Mouse (Mus musculus): ENCODE data around the gene Map7d2. TPM values are rescaled to one million over a fixed set of nuclear protein-coding genes. Genes with fewer than 3 reads are reported as not detected.
"Not testable (repeated sequence)": the region's sequence is repeated elsewhere in the genome, so short reads cannot be mapped to it uniquely, and the experiment has no call there.

Map7d2 gene
- polyA plus RNA-seq, 1 experiment from 2014 or later, result 1.4 TPM

- ATAC-seq (ENCODE audit: low FRiP score, low TSS enrichment), result no peak
- H3K27me3 ChIP-seq (ENCODE audit: control insufficient read depth, insufficient read depth, low read length), result no peaks in the 10 kb centered on the region
- H3K9me3 ChIP-seq (ENCODE audit: control insufficient read depth, low read length), result no peaks in the 10 kb centered on the region
- no peak for TF ChIP-seq CTCF (IDR thresholded peaks at IDR 0.05; ENCODE audit: low read depth)
- no peak for TF ChIP-seq EP300 (optimal IDR thresholded peaks at IDR 0.05)
- no peak for DNase-seq (ENCODE audit: low spot score)
- WGBS, result 95% methylated on average over 1 of the region's 1 CpGs
- H3K4me1 ChIP-seq (replicated peaks; ENCODE audit: control insufficient read depth, insufficient read depth), result no peaks in the 10 kb centered on the region
- H3K4me3 ChIP-seq (ENCODE audit: low read depth, low read length), result no peak overlapping the region
- no peak overlapping the region for H3K27ac ChIP-seq (replicated peaks)
- H3K36me3 ChIP-seq (ENCODE audit: control insufficient read depth, insufficient read depth, low read length), result no peaks in the 10 kb centered on the region
- no peak overlapping the region for H3K9ac ChIP-seq (ENCODE audit: low read length)
- H3K4me2 ChIP-seq (replicated peaks; ENCODE audit: low read depth), result no peak overlapping the region
Observed at GRCm38 (mm10) chrX:159447133-159447532, 32.8 kb downstream of the Map7d2 start.

GRCm38 (mm10) chrX:159459006-159459654 is 44.8 kb downstream of the Map7d2 start:
- no peaks in the 10 kb centered on the region for H3K36me3 ChIP-seq (ENCODE audit: control insufficient read depth, insufficient read depth, low read length)
- WGBS, result 72% methylated on average over 7 of the region's 7 CpGs
- DNase-seq (ENCODE audit: low spot score), result no peak

GRCm38 (mm10) chrX:159474799-159475198 is 60.4 kb downstream of the Map7d2 start:
- WGBS, result 77% methylated on average over 1 of the region's 1 CpGs
- H3K27me3 ChIP-seq (ENCODE audit: control insufficient read depth, insufficient read depth, low read length), result no peaks in the 10 kb centered on the region
- H3K4me1 ChIP-seq (replicated peaks; ENCODE audit: control insufficient read depth, insufficient read depth), result no peaks in the 10 kb centered on the region
- H3K4me2 ChIP-seq (replicated peaks; ENCODE audit: low read depth), result no peak overlapping the region
- ATAC-seq (ENCODE audit: low FRiP score, low TSS enrichment) (no peak), DNase-seq (ENCODE audit: low spot score) (no peak)
- H3K27ac ChIP-seq (replicated peaks), result no peak overlapping the region
- H3K9ac ChIP-seq (ENCODE audit: low read length), result no peak overlapping the region
- H3K4me3 ChIP-seq (ENCODE audit: low read depth, low read length), result no peak overlapping the region
- no peaks in the 10 kb centered on the region for H3K9me3 ChIP-seq (ENCODE audit: control insufficient read depth, low read length)
- no peaks in the 10 kb centered on the region for H3K36me3 ChIP-seq (ENCODE audit: control insufficient read depth, insufficient read depth, low read length)
- no peak for TF ChIP-seq EP300 (optimal IDR thresholded peaks at IDR 0.05)
- no peak for TF ChIP-seq CTCF (IDR thresholded peaks at IDR 0.05; ENCODE audit: low read depth)

More at GRCm38 (mm10) chrX:159459006-159459654, 44.8 kb downstream of the Map7d2 start:
- Histone ChIP-seq H3K4me1 (replicated peaks; ENCODE audit: control insufficient read depth, insufficient read depth) (no peaks in the 10 kb centered on the region), H3K27me3 (ENCODE audit: control insufficient read depth, insufficient read depth, low read length) (no peaks in the 10 kb centered on the region), H3K9ac (ENCODE audit: low read length) (no peak overlapping the region), H3K9me3 (ENCODE audit: control insufficient read depth, low read length) (no peaks in the 10 kb centered on the region), H3K4me2 (replicated peaks; ENCODE audit: low read depth) (no peak overlapping the region), H3K4me3 (ENCODE audit: low read depth, low read length) (no peak overlapping the region), H3K27ac (replicated peaks) (no peak overlapping the region)
- TF ChIP-seq CTCF (IDR thresholded peaks at IDR 0.05; ENCODE audit: low read depth) (no peak), EP300 (optimal IDR thresholded peaks at IDR 0.05) (no peak)
- no peak for ATAC-seq (ENCODE audit: low FRiP score, low TSS enrichment)

- not testable (repeated sequence) for H3K27me3 ChIP-seq (ENCODE audit: control insufficient read depth, insufficient read depth, low read length); ATAC-seq (ENCODE audit: low FRiP score, low TSS enrichment); H3K36me3 ChIP-seq (ENCODE audit: control insufficient read depth, insufficient read depth, low read length); H3K9me3 ChIP-seq (ENCODE audit: control insufficient read depth, low read length); H3K4me1 ChIP-seq (replicated peaks; ENCODE audit: control insufficient read depth, insufficient read depth); H3K4me2 ChIP-seq (replicated peaks; ENCODE audit: low read depth); DNase-seq (ENCODE audit: low spot score); H3K9ac ChIP-seq (ENCODE audit: low read length); H3K27ac ChIP-seq (replicated peaks); H3K4me3 ChIP-seq (ENCODE audit: low read depth, low read length)
- 78% methylated on average over 4 of the region's 4 CpGs for WGBS
Observed at GRCm38 (mm10) chrX:159478243-159478940, 64.0 kb downstream of the Map7d2 start.

- ATAC-seq (ENCODE audit: low FRiP score, low TSS enrichment), result no peak
- WGBS, result 80% methylated on average over 1 of the region's 1 CpGs
Observed at GRCm38 (mm10) chrX:159484247-159484646, 69.9 kb downstream of the Map7d2 start.

GRCm38 (mm10) chrX:159503181-159503580 is 88.8 kb downstream of the Map7d2 start:
- DNase-seq (ENCODE audit: low spot score), result no peak
- ATAC-seq (ENCODE audit: low FRiP score, low TSS enrichment), result no peak
- TF ChIP-seq CTCF (IDR thresholded peaks at IDR 0.05; ENCODE audit: low read depth) (no peak), EP300 (optimal IDR thresholded peaks at IDR 0.05) (no peak)
- H3K4me2 ChIP-seq (replicated peaks; ENCODE audit: low read depth), result no peak overlapping the region
- no peak overlapping the region for H3K9ac ChIP-seq (ENCODE audit: low read length)
- H3K27me3 ChIP-seq (ENCODE audit: control insufficient read depth, insufficient read depth, low read length), result no peaks in the 10 kb centered on the region
- no peaks in the 10 kb centered on the region for H3K4me1 ChIP-seq (replicated peaks; ENCODE audit: control insufficient read depth, insufficient read depth)
- no peaks in the 10 kb centered on the region for H3K36me3 ChIP-seq (ENCODE audit: control insufficient read depth, insufficient read depth, low read length)
- H3K4me3 ChIP-seq (ENCODE audit: low read depth, low read length), result no peak overlapping the region
- no peaks in the 10 kb centered on the region for H3K9me3 ChIP-seq (ENCODE audit: control insufficient read depth, low read length)
- no peak overlapping the region for H3K27ac ChIP-seq (replicated peaks)
- WGBS, result 47% methylated on average over 2 of the region's 2 CpGs

More at GRCm38 (mm10) chrX:159484247-159484646, 69.9 kb downstream of the Map7d2 start:
- Histone ChIP-seq H3K9me3 (ENCODE audit: control insufficient read depth, low read length) (no peaks in the 10 kb centered on the region), H3K9ac (ENCODE audit: low read length) (no peak overlapping the region), H3K4me1 (replicated peaks; ENCODE audit: control insufficient read depth, insufficient read depth) (no peaks in the 10 kb centered on the region), H3K4me3 (ENCODE audit: low read depth, low read length) (no peak overlapping the region), H3K27ac (replicated peaks) (no peak overlapping the region), H3K36me3 (ENCODE audit: control insufficient read depth, insufficient read depth, low read length) (no peaks in the 10 kb centered on the region), H3K27me3 (ENCODE audit: control insufficient read depth, insufficient read depth, low read length) (no peaks in the 10 kb centered on the region), H3K4me2 (replicated peaks; ENCODE audit: low read depth) (no peak overlapping the region)
- DNase-seq (ENCODE audit: low spot score), result no peak
- no peak for TF ChIP-seq EP300 (optimal IDR thresholded peaks at IDR 0.05)
- no peak for TF ChIP-seq CTCF (IDR thresholded peaks at IDR 0.05; ENCODE audit: low read depth)

All from stomach, postnatal 0 days (tissue).